Mouse (Mus musculus) heart, postnatal 0 days (tissue): ENCODE measurements around the gene Sned1. TPM values are rescaled to one million over a fixed set of nuclear protein-coding genes. Genes with fewer than 3 reads are reported as not detected.

Experiments
- ATAC-seq: fragments of 200-750 bp; cut with Nextera tagmentation; 2 replicates; pipeline ENCODE4 v1.8.0; 2017; ENCODE audit warnings: low read depth, moderate number of reproducible peaks, moderate library complexity; ENCODE audit not compliant: insufficient read depth
- DNase-seq: peaks from one replicate; pipeline ENCODE4 v3.0.0-alpha.2; 2016; ENCODE audit warnings: low spot score
- H3K27ac ChIP-seq: fragments of 300-500 bp; sonication (generic); 2 replicates; pipeline ENCODE4 v1.5.1; 2014; ENCODE audit warnings: low read depth, mild to moderate bottlenecking
- H3K27me3 ChIP-seq: fragments of 300-500 bp; sonication (generic); 2 replicates; pipeline ENCODE4 v1.6.1; 2014; ENCODE audit warnings: low read length, mixed read lengths; ENCODE audit not compliant: control insufficient read depth, insufficient read depth
- H3K36me3 ChIP-seq: fragments of 300-500 bp; sonication (generic); replicated peaks from 2 replicates; pipeline ENCODE4 v1.6.1; 2014; ENCODE audit warnings: low read length, mixed read lengths; ENCODE audit not compliant: control insufficient read depth, insufficient read depth
- H3K4me1 ChIP-seq: fragments of 300-500 bp; sonication (generic); 2 replicates; pipeline ENCODE4 v1.6.1; 2014; ENCODE audit warnings: antibody characterized with exemption; ENCODE audit not compliant: control insufficient read depth, insufficient read depth
- H3K4me2 ChIP-seq: fragments of 300-500 bp; sonication (generic); 2 replicates; pipeline ENCODE4 v1.6.1; 2014; ENCODE audit warnings: low read depth, mild to moderate bottlenecking, low read length, moderate library complexity
- H3K4me3 ChIP-seq: fragments of 300-500 bp; sonication (generic); 2 replicates; pipeline ENCODE4 v1.5.1; 2014; ENCODE audit warnings: low read depth, low read length
- H3K9ac ChIP-seq: fragments of 300-500 bp; sonication (generic); replicated peaks from 2 replicates; pipeline ENCODE4 v1.6.1; 2014; ENCODE audit warnings: low read depth, low read length, mixed read lengths
- H3K9me3 ChIP-seq: fragments of 300-500 bp; sonication (generic); replicated peaks from 2 replicates; pipeline ENCODE4 v1.6.1; 2016; ENCODE audit warnings: low read length; ENCODE audit not compliant: control insufficient read depth
- CTCF ChIP-seq: IDR thresholded peaks from 2 replicates; pipeline ENCODE4 v1.5.1; 2016; ENCODE audit warnings: antibody characterized with exemption, control low read depth, low read depth
- EP300 ChIP-seq: IDR thresholded peaks from 2 replicates; pipeline ENCODE4 v1.6.1; 2016; ENCODE audit warnings: antibody characterized with exemption, low read depth
- WGBS: fragments of 180-500 bp; shearing (Covaris S2); extraction: QIAGEN DNeasy Blood & Tissue Kit; methylation state at CpG from one replicate; pipeline ENCODE4 v1.1.7; 2014; 5-methylcytosine and 5-hydroxymethylcytosine counted together
- polyA plus RNA-seq: library from polyadenylated mRNA; unstranded; fragments of >200 nt; fragmentation: Nextera tagmentation; extraction: Ambion mirVana; gene quantifications from 2 replicates; pipeline ENCODE4 v1.2.1, GENCODE M21; 2015
- total RNA-seq: library from RNA; depleted of rRNA; stranded (reverse); fragments of >200 nt; gene quantifications from 2 replicates; pipeline ENCODE4 v1.2.3, GENCODE M21; 2014; ENCODE audit warnings: low replicate concordance

Gene Sned1
- total and polyA plus RNA-seq, 2 experiments from 2014 or later = 3.9 to 43.7 TPM

DNA sequence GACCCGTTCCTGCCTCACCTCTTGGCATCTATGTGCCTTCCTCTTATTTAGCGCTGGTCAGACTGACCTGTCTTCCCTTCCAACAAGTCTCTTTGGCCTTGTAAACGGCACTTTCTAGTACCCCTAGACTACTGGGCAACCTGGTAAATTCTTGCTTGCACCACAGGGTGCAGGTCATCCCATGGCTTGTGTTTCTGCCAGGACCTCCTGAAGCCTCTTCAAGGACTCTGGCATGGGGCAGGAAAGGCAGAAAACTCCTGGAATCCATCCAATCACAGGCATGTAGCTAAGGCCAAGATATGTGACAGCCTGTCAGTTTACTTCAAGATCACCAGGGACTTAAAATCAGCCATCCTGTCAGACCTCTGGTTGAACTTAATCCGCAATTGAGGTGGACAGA lies 6.0 kb upstream of the Sned1 start:
- no peak for DNase-seq
- no peak overlapping the region for H3K9ac ChIP-seq
- no peak for TF ChIP-seq CTCF
- TF ChIP-seq EP300 = no peak
- H3K4me1 ChIP-seq = 0 out of 2 replicates have a peak, but pooled peaks cover 11% of the 10 kb centered on the region
- no peak overlapping the region for H3K4me3 ChIP-seq
- peaks cover 8% of the 10 kb centered on the region; the same call in 1 of the 2 replicates for H3K27me3 ChIP-seq
- no peak for ATAC-seq
- no peak overlapping the region for H3K27ac ChIP-seq
- H3K36me3 ChIP-seq = no peaks in the 10 kb centered on the region
- WGBS = 64% methylated on average over 4 of the region's 4 CpGs
- H3K4me2 ChIP-seq = no peak overlapping the region
- H3K9me3 ChIP-seq = no peaks in the 10 kb centered on the region

DNA sequence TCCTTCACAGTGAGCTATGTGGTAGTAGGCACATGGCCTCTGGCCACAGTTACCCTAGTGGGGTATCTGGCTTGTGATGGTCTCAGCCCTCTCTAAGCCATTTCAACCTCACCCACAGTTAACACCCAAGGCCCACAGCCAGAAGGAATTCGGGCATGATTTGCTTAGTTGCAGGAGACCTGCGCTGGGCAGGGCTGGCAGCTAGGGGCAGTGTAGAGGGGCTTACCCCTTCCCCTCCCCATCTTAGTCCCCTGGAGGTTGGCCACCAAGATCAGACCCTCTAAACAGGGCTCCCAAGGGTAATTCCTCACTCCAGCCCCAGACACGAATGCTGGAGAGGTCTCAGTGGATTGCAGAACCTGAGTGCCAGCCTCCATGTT lies 894 bp downstream of the Sned1 start:
- TF ChIP-seq CTCF (peak; percentile 43), EP300 (no peak)
- DNase-seq = no peak
- peak overlapping the region; percentile 99 for H3K4me2 ChIP-seq
- no peaks in the 10 kb centered on the region for H3K9me3 ChIP-seq
- 0 out of 2 replicates have a peak overlapping the region, but pooled peaks have one; percentile 71 for H3K27ac ChIP-seq
- no peaks in the 10 kb centered on the region for H3K36me3 ChIP-seq
- H3K4me3 ChIP-seq = peak overlapping the region; percentile 63
- 26% methylated on average over 3 of the region's 3 CpGs for WGBS
- H3K9ac ChIP-seq = peak overlapping the region; percentile 58
- 0 out of 2 replicates have a peak, but pooled peaks cover 10% of the 10 kb centered on the region for H3K4me1 ChIP-seq
- ATAC-seq = 0 out of 2 replicates have a peak, but pooled peaks have one; percentile 22
- peaks cover 16% of the 10 kb centered on the region for H3K27me3 ChIP-seq

DNA sequence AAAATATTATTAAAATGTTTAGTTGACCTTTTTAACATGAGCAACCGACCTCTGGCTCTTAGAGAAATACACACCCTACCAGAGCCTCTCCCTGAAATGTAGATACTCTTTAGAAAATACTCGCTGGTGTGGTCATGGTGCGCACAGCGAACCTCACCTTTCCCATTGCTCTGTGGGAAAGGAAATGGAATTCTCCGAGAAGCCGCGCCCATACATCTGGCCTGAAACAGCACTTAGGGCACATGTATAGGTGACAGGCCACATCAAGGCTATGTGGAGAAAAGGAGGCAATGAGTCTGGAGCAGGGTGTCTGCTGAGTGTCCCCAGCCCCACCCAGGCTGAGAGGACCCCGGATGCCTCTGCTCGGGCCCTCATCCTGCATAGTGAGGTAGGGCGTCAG lies 2.0 kb downstream of the Sned1 start:
- 88% methylated on average over 10 of the region's 10 CpGs for WGBS
- no peak overlapping the region for H3K9ac ChIP-seq
- H3K4me2 ChIP-seq = no peak overlapping the region
- TF ChIP-seq EP300 (no peak), CTCF (no peak)
- DNase-seq (no peak), ATAC-seq (no peak)
- H3K9me3 ChIP-seq = no peaks in the 10 kb centered on the region
- H3K36me3 ChIP-seq = no peaks in the 10 kb centered on the region
- H3K4me3 ChIP-seq = no peak overlapping the region
- H3K4me1 ChIP-seq = 0 out of 2 replicates have a peak, but pooled peaks cover 10% of the 10 kb centered on the region
- peaks cover 16% of the 10 kb centered on the region for H3K27me3 ChIP-seq
- H3K27ac ChIP-seq = no peak overlapping the region

DNA sequence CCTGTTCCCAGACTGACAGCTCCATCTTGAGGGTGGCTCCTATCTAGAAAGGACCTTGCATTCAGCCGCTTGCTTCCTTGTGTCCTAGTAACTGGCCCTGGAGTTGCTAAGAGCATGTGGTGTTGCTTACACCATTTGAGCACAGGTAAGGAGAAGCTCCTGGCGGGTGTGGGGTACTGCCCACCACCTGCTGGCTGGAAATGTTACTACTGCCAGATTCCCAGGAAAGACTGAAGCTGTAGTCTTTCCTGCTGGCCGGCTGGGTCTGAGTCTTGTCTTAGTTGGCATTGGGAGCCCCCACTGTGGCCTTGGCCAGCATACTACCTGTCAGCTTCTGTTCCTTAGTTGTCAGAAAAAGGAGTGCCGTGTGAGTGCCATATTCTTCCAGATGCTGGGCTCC lies 2.6 kb downstream of the Sned1 start:
- DNase-seq = no peak
- no peak overlapping the region for H3K4me2 ChIP-seq
- no peaks in the 10 kb centered on the region for H3K9me3 ChIP-seq
- peaks cover 16% of the 10 kb centered on the region for H3K27me3 ChIP-seq
- H3K4me1 ChIP-seq = 0 out of 2 replicates have a peak, but pooled peaks cover 10% of the 10 kb centered on the region
- no peak overlapping the region for H3K9ac ChIP-seq
- H3K27ac ChIP-seq = no peak overlapping the region
- WGBS = 56% methylated on average over 4 of the region's 4 CpGs
- H3K4me3 ChIP-seq = no peak overlapping the region
- no peaks in the 10 kb centered on the region for H3K36me3 ChIP-seq
- no peak for ATAC-seq
- TF ChIP-seq CTCF = peak; percentile 47
- TF ChIP-seq EP300 = no peak

DNA sequence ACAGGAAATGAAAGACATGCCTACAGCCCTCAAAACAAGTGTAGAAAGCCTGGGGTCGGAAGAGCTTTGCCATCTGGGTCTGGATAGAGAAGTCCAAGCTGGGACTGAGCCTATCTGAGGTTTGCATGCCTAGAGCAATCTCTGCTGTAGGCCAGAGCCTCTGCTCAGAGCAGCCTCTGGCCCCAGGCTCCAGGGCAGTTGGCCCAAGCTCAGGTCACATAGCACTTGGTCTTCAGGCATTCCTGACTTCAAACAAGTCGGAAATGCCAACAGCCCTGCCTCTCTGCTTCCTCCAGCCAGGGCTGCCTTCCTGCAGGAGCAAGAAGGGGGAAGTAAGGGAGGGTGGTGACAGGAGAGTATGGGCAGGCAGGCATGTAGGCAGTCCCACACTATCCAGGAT lies 10.3 kb downstream of the Sned1 start:
- ATAC-seq (no peak; the same call in 1 of the 2 replicates), DNase-seq (no peak)
- no peak overlapping the region for H3K27ac ChIP-seq
- no peaks in the 10 kb centered on the region for H3K27me3 ChIP-seq
- WGBS = 23% methylated on average over 2 of the region's 2 CpGs
- no peak for TF ChIP-seq CTCF
- TF ChIP-seq EP300 = no peak
- peaks cover 6% of the 10 kb centered on the region; the same call in 1 of the 2 replicates for H3K4me1 ChIP-seq
- H3K4me3 ChIP-seq = no peak overlapping the region
- H3K9ac ChIP-seq = no peak overlapping the region
- no peaks in the 10 kb centered on the region for H3K36me3 ChIP-seq
- H3K4me2 ChIP-seq = no peak overlapping the region
- no peaks in the 10 kb centered on the region for H3K9me3 ChIP-seq

DNA sequence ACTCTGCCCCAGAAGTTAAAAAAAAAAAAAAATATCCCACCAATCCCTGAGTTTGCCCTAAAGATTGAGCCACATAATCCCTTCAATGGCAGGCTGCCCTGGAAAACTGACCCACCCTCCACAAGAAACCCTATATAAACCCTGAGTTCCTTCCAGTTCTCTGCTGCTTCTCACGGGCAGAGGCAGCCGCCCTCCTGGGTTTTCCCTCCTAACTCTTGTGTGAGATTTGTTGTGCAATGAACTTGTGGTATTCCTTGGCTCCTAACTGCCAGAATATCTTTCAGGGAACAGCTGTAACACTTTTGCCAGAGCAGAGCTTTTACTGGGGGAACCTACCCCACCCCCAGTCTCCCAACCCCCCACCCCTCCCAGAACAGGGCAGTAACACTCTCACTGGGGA lies 16.9 kb downstream of the Sned1 start:
- no peaks in the 10 kb centered on the region for H3K9me3 ChIP-seq
- no peak overlapping the region for H3K4me3 ChIP-seq
- TF ChIP-seq EP300 (no peak), CTCF (no peak)
- no peaks in the 10 kb centered on the region for H3K36me3 ChIP-seq
- WGBS = 28% methylated on average over 2 of the region's 2 CpGs
- ATAC-seq (no peak), DNase-seq (no peak)
- H3K4me2 ChIP-seq = no peak overlapping the region
- no peak overlapping the region for H3K27ac ChIP-seq
- no peaks in the 10 kb centered on the region for H3K4me1 ChIP-seq
- no peak overlapping the region for H3K9ac ChIP-seq
- no peaks in the 10 kb centered on the region for H3K27me3 ChIP-seq
